Mouse (Mus musculus) c-Kit-negative CD71-positive TER-119-positive erythroid progenitor cells, embryonic 14.5 days (primary cell): ENCODE measurements at regions not wholly inside any gene's neighbourhood (a gene's known extent, or its start where the extent isn't known, plus 50 kb on each side); places are given as distances from the start of the nearest gene placed in this dataset.

ENCODE experiments used
- DNase-seq: peaks from one replicate; pipeline ENCODE4 v3.0.0-alpha.2; 2013; ENCODE audit warnings: low read depth, low spot score

DNA sequence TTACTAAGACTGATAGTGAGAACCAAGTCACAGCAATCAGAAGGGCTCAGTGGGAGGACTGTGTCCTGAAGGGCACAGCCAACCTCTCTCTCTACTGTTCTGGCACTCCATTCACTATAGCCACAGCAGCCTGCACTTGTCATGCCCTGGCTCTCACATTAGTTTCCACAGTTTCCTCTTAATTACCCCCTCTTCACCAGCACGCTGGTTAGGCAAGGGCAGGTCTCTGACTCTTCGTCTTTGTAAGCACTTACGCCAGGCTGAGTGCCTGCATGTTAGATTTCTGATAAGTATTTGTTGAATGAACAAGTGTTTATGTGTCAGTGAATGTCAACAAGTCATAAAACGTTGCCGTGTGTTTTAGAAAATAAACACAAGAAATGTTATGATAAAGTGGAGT, 116.2 kb upstream of the Lrig1 start:
- no peak for DNase-seq

DNA sequence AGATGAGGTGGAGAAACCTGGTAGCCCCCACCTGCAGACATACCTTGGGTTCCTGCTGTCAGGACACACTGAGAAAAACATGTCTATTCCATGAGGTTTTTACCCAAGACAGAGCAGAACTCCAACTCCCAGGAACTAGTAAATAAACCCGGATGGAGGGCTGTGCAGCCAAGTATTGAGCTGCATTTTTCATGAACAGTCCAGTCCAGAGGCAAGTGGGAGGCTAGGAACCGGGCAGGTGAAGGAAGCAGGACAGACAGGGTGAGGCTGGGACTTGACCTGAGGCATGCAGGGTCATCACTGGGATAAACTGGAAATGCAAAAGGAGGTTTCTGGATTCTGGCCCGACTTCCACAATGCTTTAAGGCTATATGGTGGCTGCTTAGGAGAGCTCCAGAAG, 114.8 kb upstream of the Lrig1 start:
- no peak for DNase-seq

DNA sequence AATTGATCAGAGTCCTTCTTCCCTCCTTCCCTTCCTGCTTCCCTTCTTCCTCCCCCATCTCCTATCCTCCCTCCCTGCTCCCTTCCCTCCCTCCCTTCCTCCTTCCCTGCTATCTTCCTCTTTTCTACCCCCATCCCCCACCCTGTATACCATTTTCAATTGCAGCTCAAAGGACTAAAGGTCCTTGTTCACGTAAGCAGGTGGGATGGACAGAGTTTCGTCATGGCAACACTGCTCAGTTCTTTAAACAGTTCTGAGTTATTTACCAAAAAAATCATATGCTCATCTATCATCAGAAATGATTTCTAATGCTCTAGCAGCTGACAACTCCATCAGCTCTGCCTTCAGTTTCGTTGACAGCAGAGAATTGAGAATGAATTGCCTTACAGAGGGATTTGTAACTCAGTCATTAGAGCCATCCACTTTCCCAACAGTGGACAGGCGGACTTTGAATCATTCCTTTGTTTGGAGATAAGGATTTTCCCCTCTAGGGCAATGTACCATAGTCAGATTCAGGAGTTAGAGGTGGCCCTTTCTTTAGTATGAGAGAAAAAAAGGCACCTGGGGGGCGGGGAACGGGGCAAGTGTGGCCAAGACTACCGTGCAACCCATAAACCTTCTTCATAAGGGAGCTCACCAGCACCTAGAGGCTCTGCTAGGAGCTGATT, 113.7 kb upstream of the Lrig1 start:
- no peak for DNase-seq

DNA sequence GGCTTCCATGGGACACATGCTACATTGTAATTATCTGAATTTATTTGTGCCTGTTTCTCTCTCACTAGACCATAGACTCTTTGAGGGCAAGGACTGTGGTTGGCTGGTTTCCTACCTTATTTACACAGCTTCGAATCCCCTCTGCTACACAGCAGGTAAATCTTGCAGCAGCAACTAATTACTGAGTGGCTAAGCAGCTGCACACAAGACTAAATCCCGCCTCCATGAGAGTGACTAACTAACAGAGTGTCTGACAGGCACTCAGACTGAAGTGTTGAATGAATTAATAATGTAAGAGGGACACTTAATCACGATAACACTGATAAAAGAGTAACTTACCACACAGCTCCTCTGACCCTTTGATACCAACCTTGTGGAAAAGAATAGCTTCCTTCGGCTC, 111.9 kb upstream of the Lrig1 start:
- no peak for DNase-seq

DNA sequence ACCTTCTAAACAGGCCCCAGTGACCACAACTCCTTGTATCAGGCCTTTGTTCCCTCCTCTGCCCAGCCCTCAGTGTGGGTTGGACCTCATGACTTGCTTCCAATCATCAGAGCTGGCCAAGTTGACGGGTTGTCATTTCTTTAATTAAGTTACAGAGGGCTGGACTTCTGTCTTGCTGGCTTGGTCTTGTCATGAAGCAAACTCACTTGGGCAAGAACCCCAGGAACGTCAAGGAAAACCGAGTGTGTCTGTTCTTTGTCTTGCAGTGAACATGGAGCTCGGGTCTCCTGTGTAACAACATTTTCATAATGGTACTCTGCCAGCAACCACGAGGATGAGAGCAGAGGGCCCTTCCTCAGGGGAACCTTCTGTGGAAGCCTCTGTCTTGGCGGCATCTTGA, 107.3 kb upstream of the Lrig1 start:
- DNase-seq = no peak

DNA sequence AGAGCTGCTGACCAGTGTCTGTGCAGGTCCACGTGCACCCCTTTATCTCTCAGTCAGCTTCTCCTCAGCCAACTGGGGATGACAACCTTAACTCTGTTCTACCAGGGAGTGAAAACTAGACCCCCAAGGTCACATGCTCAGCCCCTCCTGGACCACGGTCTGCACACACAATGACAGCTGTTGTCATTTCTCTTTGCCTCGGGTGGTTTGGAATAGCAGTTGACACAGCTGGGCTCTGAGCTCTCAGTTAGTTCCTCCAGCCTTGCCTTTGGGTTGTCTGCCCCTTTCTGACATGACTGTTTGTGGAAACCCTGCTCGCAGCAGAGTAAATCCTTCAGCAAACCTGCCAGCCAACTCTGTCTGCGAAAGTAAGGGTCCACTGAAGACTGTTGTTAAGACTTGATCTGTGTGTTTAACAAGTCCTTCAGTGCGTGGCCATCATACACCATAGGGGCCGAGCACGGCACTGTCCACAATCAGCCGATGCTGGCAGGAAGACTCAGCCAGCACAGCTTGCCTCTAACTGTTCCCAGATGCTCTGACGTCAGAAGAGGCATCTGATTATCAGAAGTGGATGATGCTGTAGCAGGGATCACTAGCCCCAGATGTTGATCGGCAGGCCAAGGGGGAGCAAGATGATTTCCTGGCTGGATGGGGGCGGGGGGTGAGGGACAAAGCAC, 106.7 kb upstream of the Lrig1 start:
- no peak for DNase-seq

DNA sequence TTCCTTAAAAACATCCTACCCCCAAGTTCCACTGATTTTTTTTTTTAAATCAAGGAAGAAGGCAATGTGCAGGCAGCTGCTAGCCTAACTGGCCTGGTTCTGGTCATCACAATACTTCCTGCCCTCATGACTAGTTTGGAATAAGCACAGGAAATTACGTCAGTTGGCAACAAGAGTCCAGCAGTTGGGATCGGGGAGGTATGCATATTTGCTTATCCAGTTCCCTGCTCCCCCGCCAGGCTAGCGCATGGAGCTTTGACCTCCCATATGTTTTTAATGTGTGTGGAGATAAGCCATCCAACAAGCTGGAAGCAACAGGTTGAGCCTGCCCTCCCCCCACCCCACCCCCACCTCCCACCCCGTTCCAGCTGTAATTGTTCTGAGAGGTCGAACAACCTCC, 105.7 kb upstream of the Lrig1 start:
- DNase-seq = no peak

DNA sequence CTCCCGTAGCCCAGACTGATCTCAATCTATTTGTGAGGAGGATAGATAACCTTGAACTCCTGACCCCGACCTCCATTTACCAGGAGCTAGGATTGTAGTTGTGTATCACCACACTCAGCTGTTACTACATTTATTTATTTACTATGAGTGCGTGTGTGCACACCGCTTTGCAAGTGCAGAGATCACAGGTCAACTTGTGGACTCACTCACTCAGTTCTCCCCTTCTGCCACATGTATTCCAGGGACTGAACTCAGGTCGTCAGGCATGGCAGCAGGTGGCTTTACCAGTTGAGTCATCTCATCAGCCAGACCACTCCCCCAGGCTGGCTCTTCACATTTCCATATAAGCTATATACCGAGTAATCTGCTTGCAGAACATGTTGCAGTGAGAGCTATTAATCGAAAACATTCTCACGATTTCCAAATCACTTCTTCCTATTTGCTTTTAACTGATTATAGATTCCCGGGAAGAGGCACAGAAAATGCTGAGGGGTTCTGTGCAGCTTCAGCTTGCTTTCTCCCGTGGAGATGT, 104.4 kb upstream of the Lrig1 start:
- no peak for DNase-seq

DNA sequence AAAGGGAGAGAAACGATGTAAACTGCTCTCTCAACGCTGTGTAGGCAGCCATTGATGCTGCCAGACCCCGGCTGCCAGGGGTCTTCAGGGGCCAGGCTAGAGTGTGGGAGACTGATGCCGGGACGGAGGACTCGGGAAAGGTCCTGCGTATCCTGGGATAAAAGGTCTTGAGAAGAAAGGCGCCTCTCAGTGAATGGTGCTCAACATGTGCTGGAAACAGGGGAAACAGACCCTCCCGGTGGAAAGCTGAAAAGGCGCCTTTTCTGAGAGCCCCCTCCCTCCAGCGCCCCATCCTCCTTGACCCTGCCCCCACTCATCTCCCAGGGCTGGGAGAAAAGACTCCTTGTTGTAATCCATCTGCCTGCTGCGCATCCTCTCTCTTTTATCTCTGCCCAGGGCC, 101.1 kb upstream of the Lrig1 start:
- DNase-seq = no peak

DNA sequence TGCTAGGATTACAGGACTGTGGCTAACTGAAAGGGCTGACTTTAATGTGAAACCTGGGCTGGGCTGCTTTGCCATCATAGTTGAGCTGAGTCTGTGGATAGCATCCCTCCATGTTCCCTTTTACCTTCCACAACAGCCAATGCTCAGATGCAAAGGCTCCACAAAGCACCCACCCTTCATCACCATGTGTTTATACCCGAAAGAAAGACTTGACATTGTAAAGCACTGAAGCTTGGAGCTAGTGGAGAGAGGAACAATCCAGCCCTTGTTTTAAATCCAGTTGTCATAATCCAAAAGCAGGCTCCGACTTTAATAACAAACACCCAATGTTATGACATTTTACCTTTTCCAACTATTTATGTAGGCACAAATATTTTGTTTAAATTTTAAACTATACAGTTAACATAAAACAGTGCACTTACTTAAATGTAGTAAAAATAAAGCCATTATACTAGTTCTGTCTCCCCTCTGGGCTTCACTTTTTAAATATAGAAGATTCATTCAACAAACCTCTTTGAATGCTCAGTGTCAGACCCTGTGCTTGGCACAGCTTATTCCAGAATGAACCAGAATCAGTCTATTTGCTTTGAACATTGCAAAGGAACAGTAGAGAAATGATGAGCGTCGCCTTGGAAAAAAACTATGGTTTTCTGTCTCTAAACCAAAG, 98.7 kb upstream of the Lrig1 start:
- DNase-seq = no peak

DNA sequence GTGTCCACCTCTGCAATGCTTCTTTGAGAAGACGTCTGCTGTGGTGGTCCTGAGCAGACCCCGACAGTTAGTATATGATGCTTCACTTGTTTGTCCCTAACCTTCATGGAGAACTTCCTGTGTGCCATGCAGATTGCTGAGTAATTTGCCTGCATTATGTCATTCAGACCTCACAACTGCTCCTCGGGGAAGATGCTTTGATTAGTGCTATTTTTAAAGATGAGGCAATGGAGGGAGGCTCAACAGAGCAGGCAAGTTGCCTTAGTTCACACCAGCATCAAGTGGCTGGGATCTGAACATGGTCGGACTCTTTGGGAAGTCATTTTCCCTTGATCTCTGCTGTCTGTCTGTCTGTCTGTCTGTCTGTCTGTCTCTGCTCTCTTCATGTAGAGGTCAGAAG, 95.5 kb upstream of the Lrig1 start:
- DNase-seq = no peak

DNA sequence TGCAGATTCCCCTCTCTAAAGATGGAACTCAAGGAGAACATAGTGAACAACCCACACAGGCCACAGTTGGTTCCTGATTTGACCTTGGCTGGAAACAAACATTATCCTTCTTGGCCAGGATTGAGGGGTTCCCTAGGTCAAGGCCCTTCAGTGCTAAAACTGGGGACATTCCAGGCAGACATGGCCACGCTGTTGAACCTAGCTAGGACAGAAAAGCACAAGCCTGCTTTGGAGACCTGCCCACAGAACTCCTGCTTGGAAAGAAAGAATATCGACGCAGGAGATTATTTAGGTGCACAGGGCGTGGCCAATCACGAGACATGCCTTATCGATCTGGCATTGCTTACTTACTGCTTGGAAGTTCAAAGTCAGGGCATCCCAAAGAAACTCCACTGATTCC, 93.6 kb upstream of the Lrig1 start:
- DNase-seq = no peak

DNA sequence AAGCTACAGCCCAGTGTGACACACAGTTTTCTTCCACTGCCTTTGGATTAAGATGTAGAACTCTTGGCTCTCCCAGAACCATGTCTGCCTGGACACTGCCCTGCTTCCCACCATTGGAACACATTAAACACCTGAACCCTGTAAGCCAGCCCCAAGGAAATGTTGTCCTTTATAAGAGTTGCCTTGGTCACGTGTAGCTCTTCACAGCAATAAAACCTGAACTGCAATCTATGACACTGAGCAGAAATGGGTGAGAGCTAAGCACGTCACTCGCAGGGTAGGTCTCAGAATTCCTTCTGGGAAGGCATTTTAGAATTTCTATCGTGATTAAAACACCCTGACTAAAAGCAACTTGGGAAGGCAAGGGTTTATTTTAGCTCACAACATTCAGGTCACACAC, 92.4 kb upstream of the Lrig1 start:
- no peak for DNase-seq

DNA sequence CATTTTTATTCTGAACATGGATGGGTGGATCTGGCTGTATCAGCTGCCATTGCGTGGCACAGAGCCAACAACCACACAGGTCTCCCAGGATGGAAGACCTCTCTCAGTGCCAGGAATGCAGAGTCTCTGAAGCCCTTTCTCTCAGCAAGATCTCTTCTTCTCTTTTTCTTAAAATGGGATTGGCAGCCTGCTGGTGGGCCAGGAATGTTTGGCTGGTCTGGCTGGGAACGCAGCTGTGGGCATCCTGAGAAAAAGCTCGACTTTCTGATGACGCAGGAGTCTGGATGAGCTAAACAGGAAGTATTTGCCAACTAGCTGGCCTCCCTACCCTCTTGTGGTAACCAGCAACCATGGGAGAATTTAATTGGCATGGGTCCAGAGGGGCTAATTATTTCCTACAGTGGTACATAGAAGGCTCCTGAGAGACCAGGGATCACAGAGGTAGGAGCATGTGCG, 89.4 kb upstream of the Lrig1 start:
- DNase-seq = no peak

DNA sequence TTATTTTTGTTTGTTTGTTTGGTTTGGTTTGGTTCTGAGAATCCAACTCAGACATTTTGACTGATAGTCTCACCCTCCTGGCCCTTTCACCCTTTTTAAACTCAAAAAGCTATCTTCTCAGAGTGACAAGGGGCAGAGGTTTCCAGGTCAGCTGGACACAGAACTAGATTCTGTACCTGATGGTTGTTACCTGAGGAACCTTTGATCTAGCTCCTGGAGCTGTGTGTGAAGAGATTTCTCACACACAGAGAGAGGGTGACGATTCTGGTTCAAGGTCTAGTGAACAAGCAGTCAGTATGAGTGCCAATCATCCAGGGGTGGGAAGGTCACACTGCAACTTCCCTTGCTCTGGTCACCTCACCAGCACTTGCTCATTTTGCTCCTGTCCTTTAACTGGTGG, 83.5 kb upstream of the Lrig1 start:
- no peak for DNase-seq

DNA sequence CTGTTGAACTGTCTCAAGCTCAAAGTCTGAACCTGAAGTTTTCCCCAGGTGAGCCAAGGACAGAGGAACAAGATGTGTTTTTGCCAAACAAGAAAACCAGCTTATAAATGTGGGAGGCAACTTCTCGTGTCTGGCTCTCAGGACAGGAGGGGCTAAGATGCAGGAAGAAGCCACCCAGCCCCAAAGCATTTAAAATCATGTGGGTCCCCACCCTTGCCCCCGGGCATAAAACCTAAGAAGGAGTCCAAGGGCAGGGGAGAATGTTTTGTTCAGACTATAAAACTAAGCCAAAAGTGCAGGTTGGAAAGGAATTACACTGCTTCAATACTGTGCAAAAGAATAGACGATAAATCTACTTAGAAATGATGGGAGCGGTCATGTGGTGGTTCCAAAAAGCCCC, 80.7 kb upstream of the Lrig1 start:
- DNase-seq = no peak

DNA sequence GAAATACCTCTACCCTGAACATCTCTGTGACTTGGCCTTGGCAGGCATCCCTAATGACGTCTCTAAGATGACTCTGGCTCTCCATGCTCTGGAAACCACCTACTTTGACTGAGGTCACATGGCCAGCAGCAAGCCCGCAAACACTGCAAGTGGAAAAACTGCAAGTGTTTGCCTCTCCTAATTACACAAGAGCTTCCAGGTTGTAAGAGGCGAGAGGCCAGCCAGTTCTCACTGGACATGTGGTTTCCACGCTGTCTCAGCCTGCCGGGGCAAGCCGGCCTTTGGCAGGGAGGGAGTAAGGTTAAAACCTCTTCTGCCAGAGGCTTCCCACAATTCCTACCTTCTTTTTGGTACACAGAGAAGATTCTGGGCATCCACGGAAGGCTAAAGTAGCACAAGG, 79.9 kb upstream of the Lrig1 start:
- DNase-seq = no peak

DNA sequence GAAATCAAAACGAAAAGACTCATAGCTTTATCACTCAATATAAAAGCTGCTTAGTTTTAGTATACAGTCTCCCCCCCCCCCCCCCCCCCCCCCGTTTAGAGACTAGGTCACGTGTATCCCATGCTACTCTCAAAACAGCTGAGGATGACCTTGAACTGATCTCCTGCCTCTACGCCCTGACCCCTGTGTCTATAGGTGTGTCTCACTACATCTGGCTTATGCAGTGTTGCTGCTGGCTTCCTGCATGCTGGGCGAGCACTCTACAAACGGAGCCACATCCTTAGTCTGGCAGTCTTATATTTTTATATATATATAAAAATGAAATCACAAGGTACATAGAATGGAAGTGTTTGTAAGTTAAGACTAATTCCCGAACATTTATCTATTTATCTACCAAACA, 79.3 kb upstream of the Lrig1 start:
- DNase-seq = no peak

DNA sequence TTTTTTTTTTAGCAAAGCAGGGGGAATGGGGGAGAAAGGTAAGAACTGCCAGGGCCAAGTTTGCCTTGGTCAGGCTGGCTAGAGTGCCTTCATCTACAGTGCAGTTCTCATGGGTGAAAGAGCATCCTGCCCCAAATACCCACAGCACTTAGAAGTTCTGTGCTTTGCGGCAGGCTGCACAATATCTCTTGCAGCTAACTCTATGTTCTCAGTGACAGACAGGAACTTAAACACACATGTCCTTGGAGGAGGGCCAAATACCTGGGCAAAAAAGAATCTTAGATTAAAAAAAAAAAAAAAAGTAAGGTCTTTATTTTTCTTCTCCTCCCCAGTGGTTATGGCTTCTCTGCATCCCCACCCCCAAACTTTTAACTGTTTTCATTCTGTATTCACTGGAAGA, 78.8 kb upstream of the Lrig1 start:
- no peak for DNase-seq

DNA sequence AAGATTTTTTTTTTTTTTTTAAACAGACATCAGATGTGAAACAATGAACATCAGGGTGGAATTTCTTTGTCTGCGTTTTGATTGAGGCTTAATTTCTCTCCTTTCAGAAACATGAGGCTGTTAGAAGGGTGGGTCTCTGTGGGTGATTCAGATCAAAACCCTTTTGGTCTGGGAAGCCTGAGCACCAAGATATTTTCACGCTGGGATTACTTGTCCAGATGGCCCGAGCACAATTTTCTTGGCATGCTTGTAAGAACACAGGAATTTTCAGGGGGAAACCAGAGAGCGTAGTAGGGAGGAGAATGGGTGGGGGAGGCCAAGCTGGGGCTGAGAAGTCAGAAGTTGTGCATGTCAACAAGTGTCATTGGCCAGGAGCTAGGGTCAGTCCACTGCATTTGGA, 76.6 kb upstream of the Lrig1 start:
- DNase-seq = no peak

DNA sequence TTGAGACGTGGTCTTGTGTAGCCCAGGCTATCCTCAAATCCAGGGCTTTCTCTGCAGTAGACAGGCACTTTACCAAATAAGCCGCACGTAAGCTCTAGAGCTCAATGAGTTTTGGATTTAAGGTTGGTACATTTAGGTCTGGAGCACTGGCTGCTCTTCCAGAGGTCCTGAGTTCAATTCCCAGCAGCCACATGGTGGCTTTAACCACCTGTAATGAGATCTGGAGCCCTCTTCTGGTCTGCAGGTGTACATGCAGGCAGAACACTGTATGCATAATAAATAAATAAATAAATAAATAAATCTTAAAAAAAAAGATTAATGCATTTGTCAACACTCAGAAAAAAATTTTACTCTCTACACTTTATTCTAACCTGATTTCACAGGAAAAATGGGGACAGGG, 74.9 kb upstream of the Lrig1 start:
- no peak for DNase-seq

DNA sequence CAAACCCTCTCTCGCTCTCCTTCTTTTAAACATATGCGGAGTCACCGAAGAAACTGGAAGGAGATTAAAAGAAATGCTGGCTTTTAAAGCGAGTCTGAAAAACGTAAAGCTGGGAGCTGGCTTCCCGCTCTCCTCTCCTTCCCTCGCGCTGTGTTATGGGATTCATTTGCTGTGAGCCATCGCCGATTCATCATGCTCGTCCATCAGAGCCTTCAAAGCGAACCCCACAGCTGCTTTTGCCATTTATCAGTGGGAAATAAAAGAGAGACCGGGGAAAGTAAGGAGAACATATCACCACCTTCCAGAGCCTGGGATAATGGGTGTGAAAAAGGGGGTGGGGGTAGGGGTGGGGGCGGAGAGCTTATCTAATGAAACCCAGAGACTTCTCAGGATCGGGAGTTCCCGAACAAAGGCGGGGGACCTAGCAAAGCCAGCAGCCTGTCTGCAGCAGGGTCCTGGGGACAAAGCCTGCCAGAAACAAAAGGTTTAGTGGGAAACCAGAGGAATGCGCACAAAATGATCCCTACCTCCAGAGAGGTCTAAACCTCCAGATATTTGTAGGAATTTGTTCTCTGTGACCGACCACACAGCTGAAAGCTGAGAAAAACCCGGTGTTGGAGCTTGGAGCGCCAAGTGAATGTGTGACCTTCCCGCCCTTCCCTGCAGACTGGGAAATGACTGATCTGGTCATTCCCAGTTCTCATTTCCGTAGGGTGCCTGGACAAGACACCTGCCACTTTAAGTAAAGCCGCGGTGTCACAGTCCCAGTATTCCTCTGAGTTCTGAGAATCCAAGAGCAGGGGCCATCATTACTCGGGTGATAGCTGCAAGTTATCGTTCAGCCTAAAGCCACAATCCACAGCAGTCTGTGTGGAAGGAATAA, 73.9 kb upstream of the Lrig1 start:
- no peak for DNase-seq
